Mouse (Mus musculus): Measurements from ENCODE around the gene Wsb2. TPM values are rescaled to one million over a fixed set of nuclear protein-coding genes. Genes with fewer than 3 reads are reported as not detected.

Wsb2 gene
- total RNA-seq, 1 experiment = 76.7 TPM

DNA sequence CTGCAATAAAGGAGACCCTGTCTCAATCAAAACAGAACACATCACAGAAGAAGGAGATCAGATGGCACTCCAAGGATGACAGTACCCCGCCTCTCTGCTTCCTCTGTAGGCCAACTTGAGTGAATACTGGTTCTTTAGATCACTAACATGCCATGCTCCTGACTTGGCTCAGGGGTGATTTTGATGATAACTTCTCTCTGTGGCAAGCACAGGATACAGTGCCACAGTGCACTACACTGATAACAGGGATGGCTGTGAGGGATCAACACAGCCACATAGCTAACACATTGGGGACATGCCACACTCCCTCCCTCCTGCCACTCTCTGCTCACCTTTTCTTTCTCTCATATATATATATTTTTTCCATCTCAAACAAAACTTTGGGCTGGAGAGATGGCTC, 33.8 kb downstream of the Wsb2 start:
- Histone ChIP-seq H3K9ac (ENCODE audit: insufficient read depth, low read depth, low read length, poor library complexity, severe bottlenecking) (no peak overlapping the region), H3K36me3 (ENCODE audit: control insufficient read depth, insufficient read depth, low read length, poor library complexity, severe bottlenecking) (peaks cover 16% of the 10 kb centered on the region), H3K4me3 (ENCODE audit: insufficient read depth in 1 of 2, low read depth in 1 of 2, low read length in 2 of 2, poor library complexity in 1 of 2, severe bottlenecking in 1 of 2) (no peak overlapping the region), H3K4me1 (ENCODE audit: control insufficient read depth in 2 of 2, insufficient read depth in 2 of 2, low read length in 2 of 2, poor library complexity in 1 of 2) (peaks cover 8 to 12% of the 10 kb centered on the region in 2 experiments), H3K27ac (ENCODE audit: insufficient read depth, low read depth, low read length, poor library complexity, severe bottlenecking) (no peak overlapping the region), H3K9me3 (ENCODE audit: control insufficient read depth, insufficient read depth, low read depth, low read length) (peaks cover 9% of the 10 kb centered on the region)
- no peak for TF ChIP-seq ZNF384 (IDR thresholded peaks at IDR 0.05; ENCODE audit: low read depth, low read length)
- no peak for TF ChIP-seq CHD2 (IDR thresholded peaks at IDR 0.05; ENCODE audit: low read depth, low read length)
- TF ChIP-seq MAFK (IDR thresholded peaks at IDR 0.05; ENCODE audit: insufficient read depth, low read depth, low read length) = no peak
- no peak for TF ChIP-seq ZC3H11A (IDR thresholded peaks at IDR 0.05; ENCODE audit: borderline replicate concordance, low read depth, low read length)
- no peak for TF ChIP-seq HCFC1 (IDR thresholded peaks at IDR 0.05; ENCODE audit: borderline replicate concordance, insufficient read depth, low read length)
- no peak for DNase-seq (ENCODE audit: low read depth, low spot score)
- in situ Hi-C loops (cut with MboI; ENCODE audit: low sequenced_read_pairs in 2 of 2, unreplicated experiment in 2 of 2) = no loop called here

DNA sequence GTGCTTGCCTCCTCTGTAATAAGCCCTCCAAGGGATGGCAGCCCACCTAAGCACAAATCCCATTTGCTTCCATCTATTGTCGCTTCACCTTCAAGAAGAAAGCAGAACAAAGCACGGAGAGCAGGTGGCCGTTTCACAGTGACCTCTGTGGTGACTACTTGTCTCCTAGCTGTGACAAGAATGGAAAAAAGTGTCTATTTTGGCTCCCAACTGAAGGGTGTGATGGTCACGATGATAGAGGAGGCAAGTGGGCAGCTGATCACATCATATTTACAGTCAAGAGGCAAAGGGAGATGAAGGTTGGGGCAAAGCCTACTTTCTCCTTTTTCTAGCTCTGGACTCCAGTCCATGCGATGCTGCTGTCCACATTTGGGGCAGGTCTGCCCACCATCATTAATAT, 38.7 kb downstream of the Wsb2 start:
- in situ Hi-C loops (cut with MboI; ENCODE audit: low sequenced_read_pairs in 2 of 2, unreplicated experiment in 2 of 2) = no loop called here

DNA sequence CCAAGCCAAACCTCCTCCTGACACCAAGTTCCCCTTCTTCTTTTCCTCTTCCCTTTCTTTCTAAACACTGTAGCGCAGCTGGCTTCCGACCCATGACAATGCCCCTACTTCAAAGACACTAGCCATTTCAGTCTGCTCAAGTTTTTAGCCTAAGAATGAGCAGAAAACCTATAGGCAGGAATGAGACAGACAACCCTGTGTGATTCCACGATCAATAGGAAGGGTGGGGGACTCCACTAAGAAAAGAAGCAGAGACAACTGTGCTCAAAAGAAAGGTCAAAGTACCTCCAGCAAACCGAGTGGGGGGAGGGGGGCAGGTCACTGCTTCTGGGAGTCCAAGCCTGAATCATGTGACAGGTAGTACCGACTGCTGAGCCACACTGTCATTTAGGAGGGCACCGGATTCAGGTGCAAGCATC, 39.5 kb downstream of the Wsb2 start:
- peak; percentile 95 for DNase-seq (ENCODE audit: low read depth, low spot score)
- in situ Hi-C loops (cut with MboI; ENCODE audit: low sequenced_read_pairs in 2 of 2, unreplicated experiment in 2 of 2) = no loop called here
- Histone ChIP-seq H3K36me3 (ENCODE audit: control insufficient read depth, insufficient read depth, low read length, poor library complexity, severe bottlenecking) (peaks cover 2% of the 10 kb centered on the region; the same call in 1 of the 2 replicates), H3K9me3 (ENCODE audit: control insufficient read depth, insufficient read depth, low read depth, low read length) (peaks cover 8% of the 10 kb centered on the region), H3K9ac (ENCODE audit: insufficient read depth, low read depth, low read length, poor library complexity, severe bottlenecking) (no peak overlapping the region; the same call in 1 of the 2 replicates), H3K27ac (ENCODE audit: insufficient read depth, low read depth, low read length, poor library complexity, severe bottlenecking) (peak overlapping the region; percentile 99), H3K4me3 (ENCODE audit: insufficient read depth in 1 of 2, low read depth in 1 of 2, low read length in 2 of 2, poor library complexity in 1 of 2, severe bottlenecking in 1 of 2) (peak overlapping the region in 1 of 2 experiments; percentile 42; a peak in 1 of 4 replicates), H3K4me1 (ENCODE audit: control insufficient read depth in 2 of 2, insufficient read depth in 2 of 2, low read length in 2 of 2, poor library complexity in 1 of 2) (peaks cover 0 to 16% of the 10 kb centered on the region in 2 experiments)
- TF ChIP-seq CHD2 (IDR thresholded peaks at IDR 0.05; ENCODE audit: low read depth, low read length) = peak; percentile 66; the same call in 1 of the 2 replicates
- no peak for TF ChIP-seq ZC3H11A (IDR thresholded peaks at IDR 0.05; ENCODE audit: borderline replicate concordance, low read depth, low read length)

More for the DNA sequence above, 38.7 kb downstream of the Wsb2 start:
- Histone ChIP-seq H3K27ac (ENCODE audit: insufficient read depth, low read depth, low read length, poor library complexity, severe bottlenecking) (peak overlapping the region; percentile 99), H3K36me3 (ENCODE audit: control insufficient read depth, insufficient read depth, low read length, poor library complexity, severe bottlenecking) (peaks cover 2% of the 10 kb centered on the region; the same call in 1 of the 2 replicates), H3K9ac (ENCODE audit: insufficient read depth, low read depth, low read length, poor library complexity, severe bottlenecking) (peak overlapping the region; percentile 49), H3K4me1 (ENCODE audit: control insufficient read depth in 2 of 2, insufficient read depth in 2 of 2, low read length in 2 of 2, poor library complexity in 1 of 2) (peaks cover 0 to 15% of the 10 kb centered on the region in 2 experiments; a peak in 3 of 4 replicates), H3K9me3 (ENCODE audit: control insufficient read depth, insufficient read depth, low read depth, low read length) (peaks cover 9% of the 10 kb centered on the region), H3K4me3 (ENCODE audit: insufficient read depth in 1 of 2, low read depth in 1 of 2, low read length in 2 of 2, poor library complexity in 1 of 2, severe bottlenecking in 1 of 2) (no peak overlapping the region)
- DNase-seq (ENCODE audit: low read depth, low spot score) = no peak
- no peak for TF ChIP-seq CHD2 (IDR thresholded peaks at IDR 0.05; ENCODE audit: low read depth, low read length)
- no peak for TF ChIP-seq HCFC1 (IDR thresholded peaks at IDR 0.05; ENCODE audit: borderline replicate concordance, insufficient read depth, low read length)
- TF ChIP-seq MAFK (IDR thresholded peaks at IDR 0.05; ENCODE audit: insufficient read depth, low read depth, low read length) = no peak
- no peak for TF ChIP-seq ZC3H11A (IDR thresholded peaks at IDR 0.05; ENCODE audit: borderline replicate concordance, low read depth, low read length)
- TF ChIP-seq ZNF384 (IDR thresholded peaks at IDR 0.05; ENCODE audit: low read depth, low read length) = no peak

DNA sequence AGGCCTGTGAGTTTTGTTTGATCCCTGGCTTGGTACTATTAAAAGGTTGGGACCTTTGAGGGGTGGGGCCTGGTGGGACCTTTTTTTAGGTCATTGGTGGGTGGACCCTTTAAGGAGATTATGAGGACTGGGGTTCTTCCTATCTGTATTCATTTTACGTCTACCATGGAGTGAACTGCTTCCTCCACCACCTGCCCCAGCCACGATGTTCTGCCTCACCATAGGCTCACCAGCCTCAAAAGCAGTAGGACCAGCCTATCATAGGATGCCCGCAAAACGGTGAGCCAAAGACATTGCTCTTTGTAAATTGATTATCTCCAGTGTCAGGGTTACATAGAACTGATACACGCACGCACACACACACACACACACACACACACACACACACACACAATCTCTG, 40.3 kb downstream of the Wsb2 start:
- Histone ChIP-seq H3K36me3 (ENCODE audit: control insufficient read depth, insufficient read depth, low read length, poor library complexity, severe bottlenecking) (peaks cover 2% of the 10 kb centered on the region; the same call in 1 of the 2 replicates), H3K9me3 (ENCODE audit: control insufficient read depth, insufficient read depth, low read depth, low read length) (peaks cover 8% of the 10 kb centered on the region), H3K27ac (ENCODE audit: insufficient read depth, low read depth, low read length, poor library complexity, severe bottlenecking) (peak overlapping the region; percentile 95), H3K4me3 (ENCODE audit: insufficient read depth in 1 of 2, low read depth in 1 of 2, low read length in 2 of 2, poor library complexity in 1 of 2, severe bottlenecking in 1 of 2) (peak overlapping the region; percentile 1 to 42; a peak in 3 of 4 replicates), H3K9ac (ENCODE audit: insufficient read depth, low read depth, low read length, poor library complexity, severe bottlenecking) (peak overlapping the region; percentile 52; the same call in 1 of the 2 replicates), H3K4me1 (ENCODE audit: control insufficient read depth in 2 of 2, insufficient read depth in 2 of 2, low read length in 2 of 2, poor library complexity in 1 of 2) (peaks cover 4 to 17% of the 10 kb centered on the region in 2 experiments)
- in situ Hi-C loops (cut with MboI; ENCODE audit: low sequenced_read_pairs in 2 of 2, unreplicated experiment in 2 of 2) = no loop called here
- TF ChIP-seq ZNF384 (IDR thresholded peaks at IDR 0.05; ENCODE audit: low read depth, low read length) = no peak
- TF ChIP-seq CHD2 (IDR thresholded peaks at IDR 0.05; ENCODE audit: low read depth, low read length) = no peak
- no peak for TF ChIP-seq MAFK (IDR thresholded peaks at IDR 0.05; ENCODE audit: insufficient read depth, low read depth, low read length)
- no peak for TF ChIP-seq ZC3H11A (IDR thresholded peaks at IDR 0.05; ENCODE audit: borderline replicate concordance, low read depth, low read length)
- no peak for TF ChIP-seq HCFC1 (IDR thresholded peaks at IDR 0.05; ENCODE audit: borderline replicate concordance, insufficient read depth, low read length)
- DNase-seq (ENCODE audit: low read depth, low spot score) = no peak

Data from ES-E14 (cell line).